Mouse (Mus musculus) layer of hippocampus, adult 2 months (tissue): ENCODE data around the gene Fez2. TPM values are rescaled to one million over a fixed set of nuclear protein-coding genes. Genes with fewer than 3 reads are reported as not detected.

Experiments
- DNase-seq, 2 experiments: peaks; one replicate each; pipeline ENCODE4 v3.0.0; 2022; ENCODE audit warnings: low spot score in 2 of 2
- H3K27ac ChIP-seq: fragments of 200-600 bp; 2 replicates; pipeline ENCODE4 v1.8.1; 2022
- H3K4me3 ChIP-seq: fragments of 200-600 bp; 2 replicates; pipeline ENCODE4 v1.8.1; 2022; ENCODE audit warnings: mild to moderate bottlenecking
- CTCF ChIP-seq: fragments of 200-600 bp; conservative IDR thresholded peaks from 2 replicates; pipeline ENCODE4 v1.8.1; 2022; ENCODE audit warnings: antibody characterized with exemption, mild to moderate bottlenecking, moderate library complexity
- long read RNA-seq, 2 experiments: library from polyadenylated mRNA; stranded (forward); transcript quantifications; one replicate each; pipeline ENCODE4 v2.0.0; 2021; ENCODE audit warnings: borderline mapping rate in 2 of 2
- total RNA-seq, 2 experiments: library from RNA; stranded (reverse); gene quantifications; 2 replicates each; pipeline ENCODE4 v1.2.3; 2021

Gene Fez2
- total RNA-seq: 10 to 100 TPM; 30.9 to 32.1 TPM
- long read RNA-seq, experiment 1, transcript Fez2-202 (9 exons, 2,041 nt): major isoform, 37 of 60 reads
- long read RNA-seq, experiment 1, transcript Fez2-201 (8 exons, 1,939 nt): minor isoform, 12 of 60 reads
- long read RNA-seq, experiment 1, partial matches to known transcripts: 0 of 60 reads
- long read RNA-seq, experiment 1, other reads (novel, unspliced or antisense): 11 of 60 reads
- long read RNA-seq, experiment 2, transcript Fez2-201 (8 exons, 1,939 nt): minor isoform, 10 of 66 reads
- long read RNA-seq, experiment 2, transcript Fez2-202 (9 exons, 2,041 nt): major isoform, 44 of 66 reads
- long read RNA-seq, experiment 2, partial matches to known transcripts: 2 of 66 reads
- long read RNA-seq, experiment 2, other reads (novel, unspliced or antisense): 8 of 66 reads

DNA sequence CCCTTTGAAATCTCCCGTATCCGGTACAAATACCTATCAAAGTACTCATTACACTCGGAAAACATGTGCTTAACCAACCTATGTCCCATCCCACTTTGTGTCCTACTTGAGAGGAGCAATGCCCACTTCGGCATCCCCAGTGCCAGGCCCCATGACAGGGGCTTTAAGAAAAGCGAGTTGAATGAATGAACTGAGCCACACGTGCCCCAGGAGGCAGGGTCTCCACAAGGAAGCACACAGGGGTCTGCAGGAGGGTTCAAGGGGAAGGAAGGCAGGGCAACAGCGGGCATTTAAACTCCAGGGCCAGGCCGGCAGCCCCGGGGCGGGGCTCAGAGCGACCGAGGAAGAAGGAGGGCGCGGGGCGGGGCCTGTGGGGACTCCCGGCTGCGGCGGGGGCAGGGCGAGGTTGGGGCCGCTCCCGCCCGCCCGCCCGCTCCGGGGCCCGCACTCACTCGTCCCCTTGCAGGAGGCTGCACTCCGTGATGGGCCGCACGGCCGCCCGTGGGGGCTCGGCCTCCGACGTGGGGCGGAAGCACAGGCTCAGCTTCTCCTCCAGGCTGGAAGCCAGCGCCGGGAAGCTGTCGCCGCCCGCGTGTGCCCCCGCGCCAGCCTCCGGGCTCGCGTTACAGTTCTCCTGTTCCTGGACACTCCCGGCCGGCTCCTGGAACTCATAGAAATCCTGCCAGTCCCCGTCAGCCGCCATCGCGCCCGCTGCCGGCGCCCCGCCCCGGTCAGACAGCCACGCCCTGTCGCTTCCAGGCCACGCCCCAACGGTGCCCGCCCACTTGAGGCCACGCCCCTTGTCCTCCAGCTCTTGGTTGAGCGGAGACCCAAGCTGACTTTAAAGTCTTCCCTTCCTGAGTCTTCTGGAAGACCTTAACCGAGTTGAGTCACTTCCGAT lies at the start of gene Fez2:
Gene Fez2 (minus strand): TSS at position 772 of the 901 bp plus-strand sequence.
- no peak for TF ChIP-seq CTCF
- DNase-seq: peak; percentile 85 to 92
- Histone ChIP-seq H3K27ac (peak within 1 kb of the TSS; percentile 91), H3K4me3 (peak within 1 kb of the TSS; percentile 79)

DNA sequence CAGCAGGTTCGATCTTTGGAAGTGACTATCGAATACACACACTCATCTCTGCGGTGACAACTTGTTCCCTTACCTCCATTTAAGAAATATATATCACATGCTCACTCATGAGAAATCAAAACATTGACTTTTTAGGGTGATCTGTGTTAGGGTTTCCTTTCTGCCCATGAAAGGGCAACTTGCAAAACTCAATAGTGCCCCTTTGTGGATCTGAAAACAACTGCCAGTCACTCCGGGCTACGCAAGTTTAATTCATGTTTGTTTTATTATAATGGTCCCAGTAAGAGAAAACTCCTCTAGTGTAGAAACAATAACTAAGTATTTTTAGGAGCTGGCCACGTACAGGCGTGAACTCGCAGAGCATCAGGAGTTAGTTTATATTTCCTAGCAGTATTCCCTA lies 47.5 kb upstream of the Fez2 start:
- TF ChIP-seq CTCF: peak; percentile 80
- Histone ChIP-seq H3K4me3 (no peak overlapping the region), H3K27ac (no peak overlapping the region)
- DNase-seq: no peak

DNA sequence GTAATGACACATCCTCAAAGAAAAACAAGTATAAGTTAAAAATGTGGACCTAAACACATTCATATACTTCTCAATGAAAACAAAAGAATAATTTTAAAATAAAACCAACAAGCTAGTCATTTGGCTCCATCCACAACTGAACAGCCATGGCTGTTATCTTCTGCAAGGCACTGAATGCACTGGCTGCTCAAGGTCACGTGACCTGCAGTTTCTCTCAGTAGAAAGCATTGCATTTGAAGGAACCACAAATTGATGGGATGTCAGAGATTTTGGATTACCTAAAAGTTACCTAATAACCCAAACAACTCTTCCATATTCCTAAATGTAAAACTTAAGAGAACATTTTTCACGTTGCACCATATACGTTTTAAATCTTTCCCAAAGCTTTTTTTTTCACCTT lies 47.1 kb upstream of the Fez2 start:
- no peak for TF ChIP-seq CTCF

DNA sequence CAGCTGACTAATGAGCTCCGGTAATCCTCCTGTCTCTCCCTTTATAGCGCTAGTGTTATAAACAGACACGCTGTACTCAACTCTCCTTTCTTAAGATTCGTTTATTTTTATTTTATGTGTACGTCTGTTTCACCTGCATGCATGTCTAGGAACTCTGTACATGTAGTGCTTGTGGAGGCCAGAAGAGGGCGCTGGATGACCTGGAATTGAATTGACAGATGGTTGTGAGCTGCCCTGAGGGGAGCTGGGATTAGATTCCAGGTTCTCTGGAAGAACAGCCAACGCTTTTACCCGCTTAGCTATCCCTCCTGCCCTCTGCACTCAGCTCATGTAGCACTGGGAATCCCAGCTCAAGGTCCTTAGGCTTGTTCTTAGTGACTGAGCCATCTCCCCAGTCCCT lies 42.2 kb upstream of the Fez2 start:
- no peak for DNase-seq
- Histone ChIP-seq H3K4me3 (no peak overlapping the region), H3K27ac (no peak overlapping the region)
- TF ChIP-seq CTCF: peak; percentile 25; the same call in 1 of the 2 replicates

More for the DNA sequence above, 47.1 kb upstream of the Fez2 start:
- no peak overlapping the region for H3K4me3 ChIP-seq
- H3K27ac ChIP-seq: no peak overlapping the region
- DNase-seq: no peak

DNA sequence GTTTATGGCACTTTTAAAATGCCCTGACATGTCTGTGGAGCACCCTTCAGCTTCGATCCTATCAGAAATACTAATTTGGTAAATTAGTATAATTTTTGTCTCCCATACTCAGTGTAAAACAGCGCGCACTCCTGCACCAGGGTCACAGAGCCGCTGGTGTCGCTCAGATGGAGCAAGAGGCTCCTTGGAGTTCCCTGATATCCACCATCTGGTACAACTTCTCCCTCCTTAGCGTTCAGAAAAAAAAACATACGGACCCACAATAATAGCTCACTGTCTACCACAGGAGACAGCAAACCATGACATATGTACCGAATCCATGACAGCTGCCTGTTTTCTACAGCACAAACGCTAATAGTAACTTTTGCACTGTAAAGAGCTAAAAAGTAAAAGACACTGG lies 37.6 kb upstream of the Fez2 start:
- no peak overlapping the region for H3K4me3 ChIP-seq
- TF ChIP-seq CTCF: no peak
- DNase-seq: peak in 1 of 2 experiments; percentile 8
- no peak overlapping the region for H3K27ac ChIP-seq

DNA sequence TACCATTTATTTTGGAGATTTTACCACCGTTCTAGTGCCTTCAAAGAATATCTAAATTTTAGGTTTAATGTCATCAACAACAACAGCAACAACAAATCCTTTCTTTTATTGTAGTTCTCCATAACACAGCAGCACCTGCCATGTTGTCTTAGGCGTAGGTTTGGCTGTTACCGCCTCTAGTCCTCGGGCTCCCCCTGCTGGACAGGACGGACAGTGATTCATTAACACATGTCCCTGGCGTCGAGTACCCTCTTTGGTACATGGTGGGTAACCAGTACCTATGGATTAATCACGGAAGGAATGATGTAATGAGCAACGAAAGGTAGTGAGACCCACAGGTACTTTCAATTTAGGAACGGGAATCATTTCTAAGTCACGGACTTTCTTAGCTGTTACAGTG lies 37.2 kb upstream of the Fez2 start:
- peak; percentile 32 to 71 for DNase-seq
- peak; percentile 89 for TF ChIP-seq CTCF
- Histone ChIP-seq H3K27ac (no peak overlapping the region), H3K4me3 (no peak overlapping the region)

DNA sequence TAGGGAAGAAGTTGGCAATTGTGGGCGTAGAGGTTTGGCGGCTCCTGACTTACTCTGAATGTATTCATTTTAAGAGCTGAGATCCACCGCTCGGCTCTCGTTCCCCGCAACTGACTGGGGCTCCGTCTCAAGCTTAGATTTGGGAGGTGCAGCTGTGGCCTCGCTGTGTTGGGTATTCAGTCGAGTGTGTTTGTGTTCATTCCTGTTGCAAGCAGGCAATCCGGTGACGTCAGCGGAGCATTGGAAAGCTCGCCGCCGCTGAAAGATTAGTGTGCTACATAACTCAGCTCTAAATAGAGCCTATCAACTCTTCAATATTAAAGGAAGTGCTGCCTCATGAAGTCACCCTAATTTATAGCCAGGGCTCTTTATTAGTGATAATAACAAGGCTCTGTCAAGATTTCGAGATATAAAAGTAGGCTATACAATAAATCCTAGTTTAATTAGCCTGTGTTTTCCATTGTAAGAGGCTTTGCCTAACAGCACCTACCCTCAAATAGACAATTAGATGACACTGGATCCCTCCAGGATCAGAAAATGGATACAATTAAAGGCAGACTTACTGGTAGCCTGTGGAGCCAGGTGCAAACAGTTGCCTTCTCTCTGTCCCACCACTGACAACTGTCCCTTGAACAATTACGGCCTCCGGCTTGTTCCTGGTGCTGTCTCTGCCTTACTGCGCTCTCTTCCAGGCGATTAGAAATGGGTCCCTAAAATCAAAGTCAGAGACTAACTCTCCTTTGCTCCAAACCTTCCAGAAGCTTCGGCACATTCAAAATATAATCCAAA lies 36.4 kb upstream of the Fez2 start:
- peak; percentile 24 to 37 for DNase-seq
- Histone ChIP-seq H3K4me3 (peak overlapping the region; percentile 42), H3K27ac (no peak overlapping the region)
- TF ChIP-seq CTCF: no peak

DNA sequence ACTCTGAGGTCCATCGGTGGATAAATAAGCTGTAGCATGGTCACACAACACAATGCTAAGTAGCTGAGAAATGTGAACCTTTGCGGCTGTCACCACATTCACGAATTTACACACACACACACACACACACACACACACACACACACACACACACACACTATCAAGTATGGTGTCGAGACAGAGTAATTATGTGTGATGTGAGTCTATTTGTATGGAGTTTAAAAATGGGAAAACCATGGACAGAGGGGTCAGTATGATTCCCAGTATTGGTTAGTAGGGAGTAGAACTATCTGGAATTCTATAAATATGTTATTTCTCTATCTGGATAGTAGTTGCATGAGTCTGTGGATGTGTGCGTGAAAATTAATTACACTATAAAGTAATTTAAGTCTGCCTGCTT lies 35.6 kb upstream of the Fez2 start:
- Histone ChIP-seq H3K27ac (no peak overlapping the region), H3K4me3 (no peak overlapping the region)
- no peak for DNase-seq
- TF ChIP-seq CTCF: no peak

DNA sequence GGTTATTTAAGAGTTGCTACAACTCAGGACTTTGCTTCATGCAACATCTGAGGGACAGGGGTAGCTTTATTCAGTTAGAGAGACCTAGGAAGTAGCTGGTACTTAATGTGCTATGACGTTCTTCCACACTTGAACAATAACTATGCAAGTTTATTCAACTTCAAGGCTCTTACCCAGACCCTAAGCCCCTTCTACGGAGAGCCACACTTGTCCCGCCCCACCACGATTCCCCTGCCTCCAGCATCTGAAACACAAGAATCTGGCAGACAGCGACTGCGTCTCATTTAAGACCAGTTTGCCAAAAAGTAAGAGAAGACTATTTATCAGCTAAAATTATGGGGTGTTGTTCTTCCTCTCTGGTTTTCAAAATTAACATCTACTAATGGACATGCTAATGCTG lies 33.9 kb upstream of the Fez2 start:
- TF ChIP-seq CTCF: no peak
- Histone ChIP-seq H3K27ac (no peak overlapping the region), H3K4me3 (no peak overlapping the region)
- DNase-seq: no peak

DNA sequence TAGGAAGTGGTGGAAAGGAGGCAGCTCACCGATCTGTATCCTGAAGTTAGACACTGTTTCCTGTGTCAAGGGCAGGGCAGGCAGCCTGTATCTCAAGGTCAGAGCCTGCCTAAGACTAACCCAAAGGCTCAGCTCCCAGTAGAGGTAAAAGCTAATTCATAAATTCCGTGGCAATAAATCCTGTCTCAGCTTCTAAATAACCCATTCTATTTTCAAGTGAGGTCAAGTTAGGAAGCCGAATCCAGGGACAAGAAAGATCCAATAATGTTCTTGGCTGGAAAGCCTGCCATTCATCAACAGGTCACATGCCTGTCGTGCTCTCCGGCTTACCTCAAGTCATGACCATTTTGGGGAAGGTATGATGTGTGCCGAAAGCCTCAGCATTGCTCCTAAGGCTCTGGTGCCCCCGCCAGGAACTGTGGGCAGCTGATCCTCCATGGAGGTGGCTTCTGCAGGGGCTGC lies 33.4 kb upstream of the Fez2 start:
- no peak for DNase-seq
- H3K27ac ChIP-seq: no peak overlapping the region
- no peak overlapping the region for H3K4me3 ChIP-seq
- no peak for TF ChIP-seq CTCF

DNA sequence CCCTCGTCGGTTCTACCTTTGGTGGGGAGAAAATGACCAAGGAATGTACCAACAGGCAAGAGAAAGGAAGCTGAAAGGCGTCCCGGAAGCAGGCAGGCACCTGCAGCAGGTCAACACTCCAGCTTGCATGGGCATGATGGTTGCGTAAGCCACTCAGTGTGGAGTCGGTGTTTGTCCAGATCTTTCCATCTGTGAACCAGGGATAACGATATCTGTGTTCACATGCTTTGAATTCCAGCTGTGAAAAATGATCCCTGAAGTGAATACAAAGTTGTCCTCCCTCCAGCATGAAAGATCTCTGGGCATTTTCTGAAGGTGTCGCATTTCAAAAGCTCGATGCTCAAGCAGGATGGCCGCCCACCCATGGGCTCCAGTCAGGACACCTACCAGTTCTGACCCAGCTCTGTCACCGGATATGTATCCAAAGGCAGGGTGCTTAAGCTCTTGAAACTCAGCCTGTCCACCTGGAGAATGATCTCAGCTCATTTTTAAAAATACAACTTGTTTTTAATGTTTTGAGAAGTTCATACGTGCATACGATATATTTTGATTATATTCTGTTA lies 31.8 kb upstream of the Fez2 start:
- no peak for TF ChIP-seq CTCF
- no peak for DNase-seq
- Histone ChIP-seq H3K27ac (no peak overlapping the region), H3K4me3 (no peak overlapping the region)

DNA sequence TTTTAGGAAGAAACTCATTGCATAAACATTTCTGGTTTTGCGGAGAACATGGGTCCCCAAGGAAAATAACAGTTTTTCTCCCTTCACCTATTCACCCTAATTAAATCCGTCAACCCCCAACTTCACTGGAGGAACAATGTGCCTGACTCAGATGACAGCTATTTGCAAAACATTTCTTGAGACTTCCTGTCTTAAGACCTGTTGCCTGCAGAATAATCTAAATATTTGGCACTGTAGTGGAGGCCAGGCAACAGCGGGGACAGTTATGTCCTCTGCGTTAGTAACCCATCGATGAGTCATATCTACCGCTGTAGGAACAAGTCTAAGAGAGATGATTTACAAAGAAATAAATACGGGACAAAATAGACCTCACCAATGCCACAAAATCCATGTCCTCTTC lies 26.9 kb upstream of the Fez2 start:
- no peak for TF ChIP-seq CTCF
- no peak overlapping the region for H3K4me3 ChIP-seq
- no peak overlapping the region for H3K27ac ChIP-seq
- no peak for DNase-seq
